Mouse (Mus musculus) MEL (cell line): ENCODE measurements at regions not wholly inside any gene's neighbourhood (a gene's known extent, or its start where the extent isn't known, plus 50 kb on each side); places are given as distances from the start of the nearest gene placed in this dataset.

Source experiments
- DNase-seq: peaks from one replicate; pipeline ENCODE4 v3.0.0; 2011; ENCODE audit warnings: low read depth, low spot score
- H3K27ac ChIP-seq: 2 replicates; pipeline ENCODE4 v1.5.1; 2012; ENCODE audit warnings: low read depth, mild to moderate bottlenecking, control low read depth, low read length, moderate library complexity; ENCODE audit not compliant: control insufficient read depth
- H3K27me3 ChIP-seq, 2 experiments: fragments of 150-350 bp in 1 of 2; sonication (generic) in 1 of 2; 2 replicates each; pipeline ENCODE4 v1.6.1; 2012; ENCODE audit warnings: low read length in 2 of 2, mild to moderate bottlenecking in 2 of 2, improper control_type of control experiment in 1 of 2, moderate library complexity in 1 of 2; ENCODE audit not compliant: insufficient read depth in 2 of 2, control insufficient read depth in 1 of 2
- H3K36me3 ChIP-seq, 2 experiments: 2 replicates each; pipeline ENCODE4 v1.6.1; 2012 to 2014; ENCODE audit warnings: low read length in 2 of 2, improper control_type of control experiment in 1 of 2, inconsistent platforms in 1 of 2, mild to moderate bottlenecking in 1 of 2; ENCODE audit not compliant: insufficient read depth in 2 of 2, control insufficient read depth in 1 of 2
- H3K4me1 ChIP-seq, 2 experiments: fragments of 150-350 bp in 1 of 2; sonication (generic) in 1 of 2; 2 replicates each; pipeline ENCODE4 v1.6.1; 2012; ENCODE audit warnings: low read length in 2 of 2, improper control_type of control experiment in 1 of 2, mild to moderate bottlenecking in 1 of 2; ENCODE audit not compliant: insufficient read depth in 2 of 2, control insufficient read depth in 1 of 2
- H3K4me3 ChIP-seq, 2 experiments: fragments of 150-350 bp in 1 of 2; sonication (generic) in 1 of 2; 2 replicates each; pipeline ENCODE4 v1.5.1; 2012; ENCODE audit warnings: low read depth in 2 of 2, low read length in 2 of 2, mild to moderate bottlenecking in 2 of 2, moderate library complexity in 2 of 2, control low read depth in 1 of 2, improper control_type of control experiment in 1 of 2; ENCODE audit not compliant: control insufficient read depth in 1 of 2, insufficient read depth in 1 of 2
- H3K79me2 ChIP-seq: 2 replicates; pipeline ENCODE4 v1.6.1; 2012; ENCODE audit warnings: mild to moderate bottlenecking, low read length, moderate library complexity; ENCODE audit not compliant: control insufficient read depth, poor library complexity, insufficient read depth
- H3K9ac ChIP-seq: 2 replicates; pipeline ENCODE4 v1.6.1; 2012; ENCODE audit warnings: low read depth, mild to moderate bottlenecking, control low read depth, low read length, moderate library complexity; ENCODE audit not compliant: control insufficient read depth, poor library complexity, severe bottlenecking
- H3K9me3 ChIP-seq: fragments of 150-350 bp; sonication (generic); replicated peaks from 2 replicates; pipeline ENCODE4 v1.6.1; 2012; ENCODE audit warnings: mild to moderate bottlenecking, low read length, improper control_type of control experiment, moderate library complexity; ENCODE audit not compliant: insufficient read depth
- BHLHE40 ChIP-seq: IDR thresholded peaks from 2 replicates; pipeline ENCODE4 v1.6.1; 2012; ENCODE audit warnings: low read depth, mild to moderate bottlenecking, inconsistent platforms, low read length, improper control_type of control experiment, borderline replicate concordance
- CHD1 ChIP-seq: IDR thresholded peaks from 2 replicates; pipeline ENCODE4 v1.6.1; 2012; ENCODE audit warnings: low read depth, mild to moderate bottlenecking, inconsistent platforms, low read length, improper control_type of control experiment
- CHD2 ChIP-seq: IDR thresholded peaks from 2 replicates; pipeline ENCODE4 v1.6.1; 2011; ENCODE audit warnings: low read length, improper control_type of control experiment
- CTCF ChIP-seq, 3 experiments: IDR thresholded peaks in 2 of 3; conservative IDR thresholded peaks in 1 of 3; 2 replicates each; pipeline ENCODE4 v1.5.1; 2011 to 2012; ENCODE audit warnings: low read length in 3 of 3, low read depth in 2 of 3, mild to moderate bottlenecking in 2 of 3, improper control_type of control experiment in 1 of 3, inconsistent platforms in 1 of 3, mixed read lengths in 1 of 3, moderate library complexity in 1 of 3; ENCODE audit not compliant: control insufficient read depth in 1 of 3, insufficient read depth in 1 of 3, poor library complexity in 1 of 3, severe bottlenecking in 1 of 3
- E2F4 ChIP-seq: IDR thresholded peaks from 2 replicates; pipeline ENCODE4 v1.6.1; 2011; ENCODE audit warnings: low read depth, low read length, improper control_type of control experiment, borderline replicate concordance
- ELF1 ChIP-seq: IDR thresholded peaks from 2 replicates; pipeline ENCODE4 v1.6.1; 2014; ENCODE audit warnings: low read depth, mild to moderate bottlenecking, inconsistent platforms, low read length, improper control_type of control experiment, moderate library complexity
- EP300 ChIP-seq, 2 experiments: IDR thresholded peaks; 2 replicates each; pipeline ENCODE4 v1.6.1; 2011; ENCODE audit warnings: improper control_type of control experiment in 2 of 2, low read length in 2 of 2, low read depth in 1 of 2, mild to moderate bottlenecking in 1 of 2
- ETS1 ChIP-seq: IDR thresholded peaks from 2 replicates; pipeline ENCODE4 v1.6.1; 2012; ENCODE audit warnings: low read depth, mild to moderate bottlenecking, inconsistent platforms, low read length, improper control_type of control experiment, moderate library complexity
- GATA1 ChIP-seq: IDR thresholded peaks from 2 replicates; pipeline ENCODE4 v1.6.1; 2011; ENCODE audit warnings: low read depth, low read length, improper control_type of control experiment
- HCFC1 ChIP-seq: IDR thresholded peaks from 2 replicates; pipeline ENCODE4 v1.6.1; 2012; ENCODE audit warnings: low read depth, mild to moderate bottlenecking, inconsistent platforms, low read length, improper control_type of control experiment, moderate library complexity
- MAX ChIP-seq: IDR thresholded peaks from 2 replicates; pipeline ENCODE4 v1.6.1; 2011; ENCODE audit warnings: low read length, improper control_type of control experiment
- MEF2A ChIP-seq: IDR thresholded peaks from 2 replicates; pipeline ENCODE4 v1.6.1; 2014; ENCODE audit warnings: low read depth, mild to moderate bottlenecking, inconsistent platforms, low read length, improper control_type of control experiment; ENCODE audit not compliant: poor library complexity, insufficient replicate concordance, severe bottlenecking; ENCODE audit errors: extremely low read depth
- MYC ChIP-seq: IDR thresholded peaks from 2 replicates; pipeline ENCODE4 v1.6.1; 2011; ENCODE audit warnings: low read depth, mild to moderate bottlenecking, low read length, improper control_type of control experiment, moderate library complexity
- POLR2A ChIP-seq, 2 experiments: IDR thresholded peaks; 2 replicates each; pipeline ENCODE4 v1.6.1; 2011 to 2012; ENCODE audit warnings: low read length in 2 of 2, mild to moderate bottlenecking in 2 of 2, control low read depth in 1 of 2, improper control_type of control experiment in 1 of 2, low read depth in 1 of 2, moderate library complexity in 1 of 2; ENCODE audit not compliant: control insufficient read depth in 1 of 2, insufficient read depth in 1 of 2, poor library complexity in 1 of 2
- POLR2AphosphoS2 ChIP-seq: IDR thresholded peaks from 2 replicates; pipeline ENCODE4 v1.6.1; 2011; ENCODE audit warnings: low read length, improper control_type of control experiment
- POLR2AphosphoS5 ChIP-seq: IDR thresholded peaks from 2 replicates; pipeline ENCODE4 v1.6.1; 2012; ENCODE audit warnings: low read depth, borderline replicate concordance, mild to moderate bottlenecking, inconsistent platforms, low read length, moderate library complexity, mixed read lengths
- RAD21 ChIP-seq: IDR thresholded peaks from 2 replicates; pipeline ENCODE4 v1.6.1; 2011; ENCODE audit warnings: mild to moderate bottlenecking, low read depth, low read length, improper control_type of control experiment
- RCOR1 ChIP-seq: IDR thresholded peaks from 2 replicates; pipeline ENCODE4 v1.6.1; 2012; ENCODE audit warnings: low read depth, mild to moderate bottlenecking, inconsistent platforms, low read length, improper control_type of control experiment
- SMC3 ChIP-seq: IDR thresholded peaks from 2 replicates; pipeline ENCODE4 v1.6.1; 2011; ENCODE audit warnings: low read depth, low read length, improper control_type of control experiment
- TAL1 ChIP-seq: IDR thresholded peaks from 2 replicates; pipeline ENCODE4 v1.6.1; 2012; ENCODE audit warnings: mild to moderate bottlenecking, inconsistent platforms, low read length, moderate library complexity, mixed read lengths
- TBP ChIP-seq: IDR thresholded peaks from 2 replicates; pipeline ENCODE4 v1.8.0; 2011; ENCODE audit warnings: low read depth, low read length, improper control_type of control experiment
- USF1 ChIP-seq: IDR thresholded peaks from 2 replicates; pipeline ENCODE4 v1.6.1; 2014; ENCODE audit warnings: low read depth, mild to moderate bottlenecking, inconsistent platforms, low read length, improper control_type of control experiment, moderate library complexity
- USF2 ChIP-seq, 2 experiments: IDR thresholded peaks; 2 replicates each; pipeline ENCODE4 v1.6.1; 2011 to 2012; ENCODE audit warnings: improper control_type of control experiment in 2 of 2, low read length in 2 of 2, borderline replicate concordance in 1 of 2, inconsistent platforms in 1 of 2, low read depth in 1 of 2, mild to moderate bottlenecking in 1 of 2; ENCODE audit not compliant: insufficient read depth in 1 of 2
- ZC3H11A ChIP-seq: IDR thresholded peaks from 2 replicates; pipeline ENCODE4 v1.6.1; 2012; ENCODE audit warnings: low read depth, mild to moderate bottlenecking, inconsistent platforms, low read length, improper control_type of control experiment
- ZKSCAN1 ChIP-seq: IDR thresholded peaks from 2 replicates; pipeline ENCODE4 v1.6.1; 2012; ENCODE audit warnings: low read depth, mild to moderate bottlenecking, inconsistent platforms, low read length, improper control_type of control experiment, moderate library complexity
- ZMIZ1 ChIP-seq: IDR thresholded peaks from 2 replicates; pipeline ENCODE4 v1.6.1; 2012; ENCODE audit warnings: low read depth, mild to moderate bottlenecking, inconsistent platforms, low read length, improper control_type of control experiment, moderate library complexity
- ZNF384 ChIP-seq: IDR thresholded peaks from 2 replicates; pipeline ENCODE4 v1.6.1; 2012; ENCODE audit warnings: low read depth, mild to moderate bottlenecking, inconsistent platforms, low read length, improper control_type of control experiment

GRCm38 (mm10) chr5:106056631-106057030 lies 180.3 kb downstream of the Zfp326 start:
- no peak for TF ChIP-seq POLR2AphosphoS5
- TF ChIP-seq ZKSCAN1, result no peak
- no peak for TF ChIP-seq CTCF (IDR thresholded peaks at IDR 0.05 in 2 of 3, conservative IDR thresholded peaks at IDR 0.05 in 1 of 3; ENCODE audit: control insufficient read depth in 1 of 3, insufficient read depth in 1 of 3, low read depth in 2 of 3, low read length in 3 of 3, poor library complexity in 1 of 3, severe bottlenecking in 1 of 3)
- TF ChIP-seq E2F4, result no peak
- TF ChIP-seq USF1, result no peak
- no peak for TF ChIP-seq ETS1
- no peak for TF ChIP-seq ZC3H11A
- no peak for TF ChIP-seq CHD2
- TF ChIP-seq GATA1, result no peak
- TF ChIP-seq TBP, result no peak
- no peak for TF ChIP-seq MEF2A
- no peak for TF ChIP-seq SMC3
- no peak for TF ChIP-seq RAD21
- TF ChIP-seq ZNF384, result no peak
- TF ChIP-seq EP300 (IDR thresholded peaks at IDR 0.05; ENCODE audit: low read depth in 1 of 2, low read length in 2 of 2), result no peak
- no peak for TF ChIP-seq USF2 (IDR thresholded peaks at IDR 0.05; ENCODE audit: borderline replicate concordance in 1 of 2, insufficient read depth in 1 of 2, low read depth in 1 of 2, low read length in 2 of 2)
- TF ChIP-seq TAL1, result no peak
- no peak for TF ChIP-seq HCFC1
- no peak for TF ChIP-seq ELF1
- TF ChIP-seq RCOR1, result no peak
- no peak overlapping the region for H3K27ac ChIP-seq
- H3K9me3 ChIP-seq, result no peaks in the 10 kb centered on the region
- no peaks in the 10 kb centered on the region for H3K4me1 ChIP-seq
- H3K4me3 ChIP-seq, result no peak overlapping the region
- H3K9ac ChIP-seq, result no peak overlapping the region
- DNase-seq, result no peak
- H3K36me3 ChIP-seq, result no peaks in the 10 kb centered on the region
- no peaks in the 10 kb centered on the region for H3K79me2 ChIP-seq
- no peaks in the 10 kb centered on the region; a peak in 1 of 4 replicates for H3K27me3 ChIP-seq

- H3K9ac ChIP-seq, result no peak overlapping the region
- TF ChIP-seq POLR2AphosphoS2 (no peak), MEF2A (no peak), SMC3 (no peak), ZNF384 (no peak), GATA1 (no peak), CHD1 (no peak), MYC (no peak), BHLHE40 (no peak), TBP (no peak), MAX (no peak), POLR2A (IDR thresholded peaks at IDR 0.05; ENCODE audit: control insufficient read depth in 1 of 2, insufficient read depth in 1 of 2, low read depth in 1 of 2, low read length in 2 of 2, poor library complexity in 1 of 2) (no peak), CTCF (IDR thresholded peaks at IDR 0.05 in 2 of 3, conservative IDR thresholded peaks at IDR 0.05 in 1 of 3; ENCODE audit: control insufficient read depth in 1 of 3, insufficient read depth in 1 of 3, low read depth in 2 of 3, low read length in 3 of 3, poor library complexity in 1 of 3, severe bottlenecking in 1 of 3) (no peak), ZMIZ1 (no peak)
- no peak for DNase-seq
- no peak overlapping the region for H3K27ac ChIP-seq
- H3K4me1 ChIP-seq, result no peaks in the 10 kb centered on the region
- no peaks in the 10 kb centered on the region for H3K79me2 ChIP-seq
- no peaks in the 10 kb centered on the region for H3K36me3 ChIP-seq
- no peaks in the 10 kb centered on the region for H3K9me3 ChIP-seq
- no peak overlapping the region for H3K4me3 ChIP-seq
- no peaks in the 10 kb centered on the region; a peak in 1 of 4 replicates for H3K27me3 ChIP-seq
Measured at GRCm38 (mm10) chr5:106055221-106055620, 178.9 kb downstream of the Zfp326 start.
